Mouse (Mus musculus): ENCODE data around the gene Slc22a23. TPM values are rescaled to one million over a fixed set of nuclear protein-coding genes. Genes with fewer than 3 reads are reported as not detected.

The Slc22a23 gene
- total and polyA plus RNA-seq, 2 experiments from 2014 or later = 10.3 to 87.9 TPM

- ATAC-seq (no peak), DNase-seq (no peak)
- 0 out of 2 replicates have a peak, but pooled peaks cover 4% of the 10 kb centered on the region for H3K4me1 ChIP-seq (ENCODE audit: insufficient read depth)
- H3K27me3 ChIP-seq (ENCODE audit: insufficient read depth, low read length) = no peaks in the 10 kb centered on the region
- H3K36me3 ChIP-seq (ENCODE audit: insufficient read depth) = no peaks in the 10 kb centered on the region
- H3K27ac ChIP-seq (ENCODE audit: low read depth, low read length) = peak overlapping the region; percentile 64
- no peak overlapping the region for H3K4me3 ChIP-seq (ENCODE audit: low read depth, low read length)
- H3K9me3 ChIP-seq (ENCODE audit: low read length) = no peaks in the 10 kb centered on the region
- 70% methylated on average over 2 of the region's 2 CpGs for WGBS
- no peak overlapping the region for H3K4me2 ChIP-seq (ENCODE audit: low read depth)
- H3K9ac ChIP-seq = no peak overlapping the region
- TF ChIP-seq CTCF (IDR thresholded peaks at IDR 0.05; ENCODE audit: low read depth) = no peak
These were observed 32.5 kb downstream of the Slc22a23 start for GRCm38 (mm10) chr13:34312346-34313002.

GRCm38 (mm10) chr13:34311593-34311992, 33.4 kb downstream of the Slc22a23 start:
- Histone ChIP-seq H3K9me3 (ENCODE audit: low read length) (no peaks in the 10 kb centered on the region), H3K9ac (no peak overlapping the region), H3K4me2 (ENCODE audit: low read depth) (no peak overlapping the region), H3K27ac (ENCODE audit: low read depth, low read length) (no peak overlapping the region), H3K4me1 (ENCODE audit: insufficient read depth) (0 out of 2 replicates have a peak, but pooled peaks cover 4% of the 10 kb centered on the region), H3K36me3 (ENCODE audit: insufficient read depth) (no peaks in the 10 kb centered on the region), H3K27me3 (ENCODE audit: insufficient read depth, low read length) (no peaks in the 10 kb centered on the region), H3K4me3 (ENCODE audit: low read depth, low read length) (no peak overlapping the region)
- DNase-seq = no peak
- TF ChIP-seq CTCF (IDR thresholded peaks at IDR 0.05; ENCODE audit: low read depth) = no peak
- ATAC-seq = no peak
- WGBS = 90% methylated on average over 2 of the region's 2 CpGs

- ATAC-seq = no peak
- H3K4me3 ChIP-seq (ENCODE audit: low read depth, low read length) = no peak overlapping the region
- no peak for DNase-seq
- peaks cover 5% of the 10 kb centered on the region for H3K36me3 ChIP-seq (ENCODE audit: insufficient read depth)
- H3K27ac ChIP-seq (ENCODE audit: low read depth, low read length) = no peak overlapping the region
- 93% methylated on average over 3 of the region's 3 CpGs for WGBS
- no peak overlapping the region for H3K9ac ChIP-seq
- H3K27me3 ChIP-seq (ENCODE audit: insufficient read depth, low read length) = no peaks in the 10 kb centered on the region
- no peaks in the 10 kb centered on the region for H3K9me3 ChIP-seq (ENCODE audit: low read length)
- no peak for TF ChIP-seq CTCF (IDR thresholded peaks at IDR 0.05; ENCODE audit: low read depth)
- H3K4me1 ChIP-seq (ENCODE audit: insufficient read depth) = 0 out of 2 replicates have a peak, but pooled peaks cover 4% of the 10 kb centered on the region
- H3K4me2 ChIP-seq (ENCODE audit: low read depth) = no peak overlapping the region
These were observed 36.4 kb downstream of the Slc22a23 start for GRCm38 (mm10) chr13:34308604-34308927.

- TF ChIP-seq CTCF (IDR thresholded peaks at IDR 0.05; ENCODE audit: low read depth) = no peak
- Histone ChIP-seq H3K9me3 (ENCODE audit: low read length) (no peaks in the 10 kb centered on the region), H3K9ac (no peak overlapping the region), H3K4me1 (ENCODE audit: insufficient read depth) (0 out of 2 replicates have a peak, but pooled peaks cover 3% of the 10 kb centered on the region), H3K27ac (ENCODE audit: low read depth, low read length) (no peak overlapping the region), H3K4me3 (ENCODE audit: low read depth, low read length) (no peak overlapping the region), H3K36me3 (ENCODE audit: insufficient read depth) (peaks cover 5% of the 10 kb centered on the region), H3K27me3 (ENCODE audit: insufficient read depth, low read length) (no peaks in the 10 kb centered on the region), H3K4me2 (ENCODE audit: low read depth) (no peak overlapping the region)
- ATAC-seq = no peak
- no peak for DNase-seq
- whole genome bisulfite sequencing = 52% methylated on average over 7 of the region's 7 CpGs
These were observed 37.0 kb downstream of the Slc22a23 start for GRCm38 (mm10) chr13:34307696-34308603.

- Histone ChIP-seq H3K4me2 (ENCODE audit: low read depth) (no peak overlapping the region), H3K27ac (ENCODE audit: low read depth, low read length) (no peak overlapping the region), H3K36me3 (ENCODE audit: insufficient read depth) (peaks cover 9% of the 10 kb centered on the region), H3K4me1 (ENCODE audit: insufficient read depth) (no peaks in the 10 kb centered on the region), H3K9ac (no peak overlapping the region), H3K27me3 (ENCODE audit: insufficient read depth, low read length) (no peaks in the 10 kb centered on the region), H3K9me3 (ENCODE audit: low read length) (no peaks in the 10 kb centered on the region), H3K4me3 (ENCODE audit: low read depth, low read length) (no peak overlapping the region)
- ATAC-seq (no peak), DNase-seq (no peak)
- TF ChIP-seq CTCF (IDR thresholded peaks at IDR 0.05; ENCODE audit: low read depth) = no peak
- 89% methylated on average over 2 of the region's 2 CpGs for WGBS
These were observed 38.9 kb downstream of the Slc22a23 start for GRCm38 (mm10) chr13:34305964-34306671.

- Histone ChIP-seq H3K27me3 (ENCODE audit: insufficient read depth, low read length) (no peaks in the 10 kb centered on the region), H3K9me3 (ENCODE audit: low read length) (no peaks in the 10 kb centered on the region), H3K4me3 (ENCODE audit: low read depth, low read length) (no peak overlapping the region), H3K4me1 (ENCODE audit: insufficient read depth) (no peaks in the 10 kb centered on the region), H3K36me3 (ENCODE audit: insufficient read depth) (peaks cover 12% of the 10 kb centered on the region), H3K9ac (no peak overlapping the region), H3K4me2 (ENCODE audit: low read depth) (no peak overlapping the region), H3K27ac (ENCODE audit: low read depth, low read length) (no peak overlapping the region)
- WGBS = 95% methylated on average over 3 of the region's 3 CpGs
- TF ChIP-seq CTCF (IDR thresholded peaks at IDR 0.05; ENCODE audit: low read depth) = no peak
- DNase-seq (no peak), ATAC-seq (no peak)
These were observed 40.1 kb downstream of the Slc22a23 start for GRCm38 (mm10) chr13:34304896-34305295.
